Mouse (Mus musculus) liver, adult 2 months (tissue): ENCODE results near the gene Pard6b.

Experiments used
- CTCF ChIP-seq: fragments of 200-500 bp; IDR thresholded peaks from 2 replicates; pipeline ENCODE4 v1.5.1; 2011; ENCODE audit warnings: low read depth, low read length, control low read depth
- POLR2A ChIP-seq: fragments of 200-500 bp; IDR thresholded peaks from 2 replicates; pipeline ENCODE4 v1.6.1; 2011; ENCODE audit warnings: low read length, control low read depth; ENCODE audit not compliant: insufficient read depth; ENCODE audit errors: extremely low read depth

- TF ChIP-seq CTCF (no peak), POLR2A (no peak)
Observed at GRCm38 (mm10) chr2:168127767-168128166, 47.0 kb downstream of the Pard6b start.
